Mouse (Mus musculus) heart, embryonic 14.5 days (tissue): Measurements from ENCODE around the gene Scn11a. TPM values are rescaled to one million over a fixed set of nuclear protein-coding genes. Genes with fewer than 3 reads are reported as not detected.

ENCODE experiments used
- ATAC-seq: fragments of 200-750 bp; cut with Nextera tagmentation; 2 replicates; pipeline ENCODE4 v1.8.0; 2017; ENCODE audit warnings: low read depth, moderate TSS enrichment; ENCODE audit not compliant: insufficient number of reproducible peaks, insufficient read depth, low FRiP score
- H3K27ac ChIP-seq, 2 experiments: fragments of 200-500 bp in 1 of 2; fragments of 300-500 bp in 1 of 2; sonication (generic) in 1 of 2; replicated peaks in 1 of 2; 2 replicates each; pipeline ENCODE4 v1.5.1; 2012 to 2014; ENCODE audit warnings: low read depth in 2 of 2, low read length in 2 of 2, control low read depth in 1 of 2, mild to moderate bottlenecking in 1 of 2, mixed read lengths in 1 of 2; ENCODE audit not compliant: control insufficient read depth in 1 of 2, insufficient read depth in 1 of 2
- H3K27me3 ChIP-seq: fragments of 300-500 bp; sonication (generic); 2 replicates; pipeline ENCODE4 v1.6.1; 2014; ENCODE audit warnings: mild to moderate bottlenecking, low read length, control low read depth; ENCODE audit not compliant: control insufficient read depth, insufficient read depth
- H3K36me3 ChIP-seq: fragments of 300-500 bp; sonication (generic); 2 replicates; pipeline ENCODE4 v1.6.1; 2014; ENCODE audit warnings: mild to moderate bottlenecking, control low read depth, low read length, mixed read lengths; ENCODE audit not compliant: control insufficient read depth, insufficient read depth
- H3K4me1 ChIP-seq, 2 experiments: fragments of 200-500 bp in 1 of 2; fragments of 300-500 bp in 1 of 2; sonication (generic) in 1 of 2; 2 replicates each; pipeline ENCODE4 v1.6.1; 2012 to 2014; ENCODE audit warnings: low read length in 2 of 2, control low read depth in 1 of 2, mixed read lengths in 1 of 2; ENCODE audit not compliant: control insufficient read depth in 2 of 2, insufficient read depth in 2 of 2
- H3K4me2 ChIP-seq: fragments of 300-500 bp; sonication (generic); 2 replicates; pipeline ENCODE4 v1.6.1; 2014; ENCODE audit warnings: mild to moderate bottlenecking, low read length
- H3K4me3 ChIP-seq, 2 experiments: fragments of 200-500 bp in 1 of 2; fragments of 300-500 bp in 1 of 2; sonication (generic) in 1 of 2; 2 replicates each; pipeline ENCODE4 v1.5.1; 2012 to 2014; ENCODE audit warnings: low read length in 2 of 2, mild to moderate bottlenecking in 2 of 2, control low read depth in 1 of 2, low read depth in 1 of 2, moderate library complexity in 1 of 2; ENCODE audit not compliant: control insufficient read depth in 1 of 2, insufficient read depth in 1 of 2
- H3K9ac ChIP-seq: fragments of 300-500 bp; sonication (generic); 2 replicates; pipeline ENCODE4 v1.6.1; 2014; ENCODE audit warnings: mild to moderate bottlenecking, low read length
- H3K9me3 ChIP-seq: fragments of 300-500 bp; sonication (generic); 2 replicates; pipeline ENCODE4 v1.6.1; 2016; ENCODE audit warnings: low read length, control low read depth; ENCODE audit not compliant: control insufficient read depth
- WGBS: fragments of 180-500 bp; shearing (Covaris S2); extraction: QIAGEN DNeasy Blood & Tissue Kit; methylation state at CpG from one replicate; pipeline ENCODE4 v1.1.7; 2014; 5-methylcytosine and 5-hydroxymethylcytosine counted together
- polyA plus RNA-seq: library from polyadenylated mRNA; unstranded; fragments of >200 nt; fragmentation: Nextera tagmentation; extraction: Ambion mirVana; gene quantifications from 2 replicates; pipeline ENCODE4 v1.2.1, GENCODE M21; 2014

The Scn11a gene
- polyA plus RNA-seq, 1 experiment from 2014 or later: not detected

- 5% methylated on average over 5 of the region's 5 CpGs for WGBS
- ATAC-seq: no peak
- no peak overlapping the region for H3K9ac ChIP-seq
- H3K27me3 ChIP-seq: no peaks in the 10 kb centered on the region
- H3K9me3 ChIP-seq: peaks cover 3% of the 10 kb centered on the region; the same call in 1 of the 2 replicates
- H3K27ac ChIP-seq: no peak overlapping the region
- H3K4me3 ChIP-seq: no peak overlapping the region
- H3K4me2 ChIP-seq: no peak overlapping the region
- H3K36me3 ChIP-seq: no peaks in the 10 kb centered on the region
- H3K4me1 ChIP-seq: peaks cover 2 to 6% of the 10 kb centered on the region in 2 experiments; a peak in 2 of 4 replicates
These were observed 73.7 kb downstream of the Scn11a start for GRCm38 (mm10) chr9:119751507-119751906.

- Histone ChIP-seq H3K9me3 (peaks cover 3% of the 10 kb centered on the region; the same call in 1 of the 2 replicates), H3K27ac (no peak overlapping the region), H3K4me3 (no peak overlapping the region), H3K9ac (no peak overlapping the region), H3K4me2 (no peak overlapping the region), H3K36me3 (no peaks in the 10 kb centered on the region), H3K27me3 (no peaks in the 10 kb centered on the region), H3K4me1 (peaks cover 2 to 6% of the 10 kb centered on the region in 2 experiments; a peak in 2 of 4 replicates)
- ATAC-seq: no peak
- WGBS: 61% methylated on average over 9 of the region's 9 CpGs
These were observed 76.1 kb downstream of the Scn11a start for GRCm38 (mm10) chr9:119749112-119749511.

GRCm38 (mm10) chr9:119743900-119744299 lies 81.4 kb downstream of the Scn11a start:
- WGBS: 61% methylated on average over 4 of the region's 4 CpGs
- H3K4me2 ChIP-seq: no peak overlapping the region
- ATAC-seq: no peak
- peaks cover 3% of the 10 kb centered on the region; the same call in 1 of the 2 replicates for H3K9me3 ChIP-seq
- H3K9ac ChIP-seq: no peak overlapping the region
- H3K36me3 ChIP-seq: no peaks in the 10 kb centered on the region
- H3K4me3 ChIP-seq: no peak overlapping the region
- no peak overlapping the region for H3K27ac ChIP-seq
- H3K4me1 ChIP-seq: peaks cover 3 to 7% of the 10 kb centered on the region in 2 experiments; a peak in 3 of 4 replicates
- no peaks in the 10 kb centered on the region for H3K27me3 ChIP-seq

- Histone ChIP-seq H3K9me3 (peaks cover 3% of the 10 kb centered on the region; the same call in 1 of the 2 replicates), H3K9ac (no peak overlapping the region), H3K4me1 (peaks cover 3 to 7% of the 10 kb centered on the region in 2 experiments; a peak in 3 of 4 replicates), H3K4me2 (no peak overlapping the region), H3K27ac (no peak overlapping the region), H3K27me3 (no peaks in the 10 kb centered on the region), H3K4me3 (no peak overlapping the region), H3K36me3 (no peaks in the 10 kb centered on the region)
- ATAC-seq: no peak
- WGBS: 48% methylated on average over 3 of the region's 3 CpGs
These were observed 81.9 kb downstream of the Scn11a start for GRCm38 (mm10) chr9:119743312-119743711.

GRCm38 (mm10) chr9:119741101-119741786 lies 84.0 kb downstream of the Scn11a start:
- Histone ChIP-seq H3K4me1 (peaks cover 3 to 7% of the 10 kb centered on the region in 2 experiments; a peak in 3 of 4 replicates), H3K4me2 (no peak overlapping the region), H3K27ac (no peak overlapping the region), H3K36me3 (no peaks in the 10 kb centered on the region), H3K27me3 (no peaks in the 10 kb centered on the region), H3K9me3 (no peaks in the 10 kb centered on the region; the same call in 1 of the 2 replicates), H3K4me3 (no peak overlapping the region), H3K9ac (no peak overlapping the region)
- ATAC-seq: no peak
- WGBS: 38% methylated on average over 5 of the region's 5 CpGs

GRCm38 (mm10) chr9:119728412-119729097 lies 96.7 kb downstream of the Scn11a start:
- no peaks in the 10 kb centered on the region; the same call in 1 of the 2 replicates for H3K27me3 ChIP-seq
- H3K4me3 ChIP-seq: no peak overlapping the region
- H3K27ac ChIP-seq: no peak overlapping the region
- no peak overlapping the region for H3K9ac ChIP-seq
- 63% methylated on average over 11 of the region's 11 CpGs for WGBS
- no peak for ATAC-seq
- no peaks in the 10 kb centered on the region for H3K36me3 ChIP-seq
- H3K4me2 ChIP-seq: no peak overlapping the region
- H3K9me3 ChIP-seq: no peaks in the 10 kb centered on the region
- H3K4me1 ChIP-seq: peaks cover 0 to 4% of the 10 kb centered on the region in 2 experiments; a peak in 1 of 4 replicates

GRCm38 (mm10) chr9:119726990-119727389 lies 98.3 kb downstream of the Scn11a start:
- Histone ChIP-seq H3K9ac (no peak overlapping the region), H3K27me3 (no peaks in the 10 kb centered on the region; the same call in 1 of the 2 replicates), H3K4me1 (peaks cover 0 to 4% of the 10 kb centered on the region in 2 experiments; a peak in 1 of 4 replicates), H3K4me3 (no peak overlapping the region), H3K9me3 (no peaks in the 10 kb centered on the region), H3K4me2 (no peak overlapping the region), H3K27ac (no peak overlapping the region), H3K36me3 (no peaks in the 10 kb centered on the region)
- WGBS: 86% methylated on average over 4 of the region's 4 CpGs
- no peak for ATAC-seq
